Mouse (Mus musculus): ENCODE measurements at regions not wholly inside any gene's neighbourhood (a gene's known extent, or its start where the extent isn't known, plus 50 kb on each side); places are given as distances from the start of the nearest gene placed in this dataset.

GRCm38 (mm10) chr13:71148491-71149302 lies 307.1 kb upstream of the Adamts16 start:
- TF ChIP-seq CTCF (IDR thresholded peaks at IDR 0.05; ENCODE audit: low read depth) (no peak), EP300 (IDR thresholded peaks at IDR 0.05; ENCODE audit: low read depth) (no peak)

Data from liver, postnatal 0 days (tissue).